Mouse (Mus musculus) adrenal gland, postnatal 25 days (tissue): ENCODE measurements around the gene Vta1. TPM values are rescaled to one million over a fixed set of nuclear protein-coding genes. Genes with fewer than 3 reads are reported as not detected.

Source experiments
- total RNA-seq: library from RNA; stranded (reverse); gene quantifications from 2 replicates; pipeline ENCODE4 v1.2.3, GENCODE M21; 2021

Vta1 gene
- total RNA-seq, 1 experiment from 2014 or later: 66.7 TPM

Other genes starting within 250 kb of the Vta1 start
- gene Adgrg6, start 159.9 kb downstream of the Vta1 start, total RNA-seq: 0.81 and 1.3 TPM in 2 replicates
- gene Nmbr, start within 50 bp of the Vta1 start, total RNA-seq: not detected in 2 replicates
- not detected in 2 replicates for gene Gje1, start 12.7 kb upstream of the Vta1 start, total RNA-seq